Mouse (Mus musculus) megakaryocyte, adult 5-6 weeks (primary cell): ENCODE data around the gene Ddost. TPM values are rescaled to one million over a fixed set of nuclear protein-coding genes. Genes with fewer than 3 reads are reported as not detected.

Experiments used
- ATAC-seq: 2 replicates; pipeline ENCODE4 v1.8.0; 2016; ENCODE audit warnings: mild to moderate bottlenecking, inconsistent platforms; ENCODE audit not compliant: poor library complexity, severe bottlenecking
- total RNA-seq, 2 experiments: library from RNA; stranded (forward) in 1 of 2; stranded (reverse) in 1 of 2; fragments of 153-499, 151-499 nt in 1 of 2; fragments of 221-1000, 200-1000 nt in 1 of 2; gene quantifications; 2 replicates each; pipeline versions ENCODE4 v1.2.3 to v1.2.4; 2015 to 2017

Ddost gene
- total RNA-seq, 2 experiments from 2014 or later = 102 to 137 TPM

GRCm38 (mm10) chr4:138335036-138335435 lies 30.5 kb downstream of the Ddost start:
- no peak for ATAC-seq

- ATAC-seq = no peak
Measured at GRCm38 (mm10) chr4:138335648-138336047, 31.1 kb downstream of the Ddost start.

GRCm38 (mm10) chr4:138336876-138337275 lies 32.3 kb downstream of the Ddost start:
- ATAC-seq = no peak

- no peak for ATAC-seq
Measured at GRCm38 (mm10) chr4:138337341-138337740, 32.8 kb downstream of the Ddost start.

GRCm38 (mm10) chr4:138339963-138340362 lies 35.4 kb downstream of the Ddost start:
- no peak for ATAC-seq

- ATAC-seq = no peak
Measured at GRCm38 (mm10) chr4:138341393-138341792, 36.9 kb downstream of the Ddost start.

GRCm38 (mm10) chr4:138342048-138342447 lies 37.5 kb downstream of the Ddost start:
- ATAC-seq = no peak

GRCm38 (mm10) chr4:138342778-138343177 lies 38.2 kb downstream of the Ddost start:
- ATAC-seq = no peak

GRCm38 (mm10) chr4:138343341-138343837 lies 38.9 kb downstream of the Ddost start:
- ATAC-seq = no peak

GRCm38 (mm10) chr4:138344891-138345545 lies 40.5 kb downstream of the Ddost start:
- no peak for ATAC-seq

GRCm38 (mm10) chr4:138347280-138347679 lies 42.8 kb downstream of the Ddost start:
- no peak for ATAC-seq

GRCm38 (mm10) chr4:138348716-138349115 lies 44.2 kb downstream of the Ddost start:
- no peak for ATAC-seq

GRCm38 (mm10) chr4:138351821-138352220 lies 47.3 kb downstream of the Ddost start:
- no peak for ATAC-seq

GRCm38 (mm10) chr4:138352692-138353091 lies 48.2 kb downstream of the Ddost start:
- ATAC-seq = no peak

GRCm38 (mm10) chr4:138353438-138354171 lies 49.1 kb downstream of the Ddost start:
- no peak for ATAC-seq

- ATAC-seq = no peak
Measured at GRCm38 (mm10) chr4:138355496-138355895, 51.0 kb downstream of the Ddost start.

GRCm38 (mm10) chr4:138356141-138356540 lies 51.6 kb downstream of the Ddost start:
- no peak for ATAC-seq

GRCm38 (mm10) chr4:138356551-138356950 lies 52.0 kb downstream of the Ddost start:
- ATAC-seq = no peak

- no peak for ATAC-seq
Measured at GRCm38 (mm10) chr4:138358176-138358575, 53.6 kb downstream of the Ddost start.

GRCm38 (mm10) chr4:138361370-138361821 lies 56.9 kb downstream of the Ddost start:
- no peak for ATAC-seq
